Mouse (Mus musculus): ENCODE measurements around the gene Thumpd1. TPM values are rescaled to one million over a fixed set of nuclear protein-coding genes. Genes with fewer than 3 reads are reported as not detected.
"Not testable (repeated sequence)": the region's sequence is repeated elsewhere in the genome, so short reads cannot be mapped to it uniquely, and the experiment has no call there.

The Thumpd1 gene
- 7.6 and 12.6 TPM in 2 replicates for total RNA-seq (2015; ENCODE audit: low replicate concordance)
- 8.9 and 13.3 TPM in 2 replicates for total RNA-seq (2017; ENCODE audit: low replicate concordance)

- ATAC-seq (replicated peaks; ENCODE audit: low FRiP score, poor library complexity, severe bottlenecking): peak; percentile 87
These were observed at the start of gene Thumpd1 for GRCm38 (mm10) chr7:119720253-119720946. Thumpd1 (minus strand) TSS chr7:119720798.

DNA sequence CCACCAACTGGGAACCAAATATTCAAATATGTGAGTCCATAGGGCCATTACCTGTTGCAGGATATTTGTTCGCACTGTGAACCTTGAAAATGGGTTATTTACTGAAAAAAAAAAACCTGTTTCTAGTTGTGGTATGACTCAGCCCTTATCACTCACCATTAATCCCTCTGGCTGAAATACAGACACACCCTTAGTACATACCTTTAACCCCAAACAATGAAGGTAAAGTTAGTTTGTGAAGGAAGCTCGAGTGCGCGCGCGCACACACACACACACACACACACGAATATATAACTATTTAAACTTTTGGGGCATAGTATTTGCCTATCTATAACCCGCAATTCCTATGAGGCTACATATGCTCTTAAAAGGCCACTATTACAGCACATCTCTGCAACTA lies 49.3 kb upstream of the Thumpd1 start:
- no peak for ATAC-seq (replicated peaks; ENCODE audit: low FRiP score, poor library complexity, severe bottlenecking)

DNA sequence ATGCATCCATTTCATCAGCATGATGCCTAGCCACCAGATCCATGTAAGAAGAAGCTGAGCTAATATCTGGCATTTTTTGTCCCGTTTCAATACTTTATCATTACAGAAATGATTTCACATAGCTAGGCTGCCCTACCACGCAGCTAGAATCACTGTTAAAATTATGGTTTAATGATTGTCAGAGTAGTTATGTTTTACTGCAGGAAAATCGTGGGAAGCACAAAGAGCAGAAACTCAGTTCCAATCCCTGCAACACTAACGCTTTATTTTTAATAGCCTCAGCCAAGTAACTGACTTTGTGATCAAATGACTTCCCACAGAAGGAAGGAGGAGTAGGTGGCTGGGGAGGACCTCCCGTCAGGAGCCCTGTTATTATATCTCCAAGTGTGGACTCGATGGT lies 46.4 kb upstream of the Thumpd1 start:
- ATAC-seq (replicated peaks; ENCODE audit: low FRiP score, poor library complexity, severe bottlenecking): no peak

DNA sequence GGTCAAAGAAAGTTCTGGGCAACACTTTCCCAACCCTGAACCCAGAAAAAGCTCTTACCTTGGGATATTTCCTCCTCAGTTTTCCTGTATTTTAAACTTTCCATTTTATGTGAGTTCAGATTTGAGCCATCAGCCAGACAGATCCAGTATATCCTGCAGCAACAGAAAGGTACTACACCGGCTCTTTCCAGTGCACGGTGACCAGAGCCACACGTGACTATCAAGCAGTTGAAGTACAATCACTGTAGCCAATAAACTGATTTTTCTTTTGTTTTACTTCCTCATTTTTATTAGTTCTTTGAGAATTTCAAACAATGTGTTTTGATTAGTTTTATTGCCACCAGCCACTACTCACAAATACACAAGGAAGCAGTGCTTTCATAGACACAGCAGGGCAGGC lies 43.8 kb upstream of the Thumpd1 start:
- no peak for ATAC-seq (replicated peaks; ENCODE audit: low FRiP score, poor library complexity, severe bottlenecking)

DNA sequence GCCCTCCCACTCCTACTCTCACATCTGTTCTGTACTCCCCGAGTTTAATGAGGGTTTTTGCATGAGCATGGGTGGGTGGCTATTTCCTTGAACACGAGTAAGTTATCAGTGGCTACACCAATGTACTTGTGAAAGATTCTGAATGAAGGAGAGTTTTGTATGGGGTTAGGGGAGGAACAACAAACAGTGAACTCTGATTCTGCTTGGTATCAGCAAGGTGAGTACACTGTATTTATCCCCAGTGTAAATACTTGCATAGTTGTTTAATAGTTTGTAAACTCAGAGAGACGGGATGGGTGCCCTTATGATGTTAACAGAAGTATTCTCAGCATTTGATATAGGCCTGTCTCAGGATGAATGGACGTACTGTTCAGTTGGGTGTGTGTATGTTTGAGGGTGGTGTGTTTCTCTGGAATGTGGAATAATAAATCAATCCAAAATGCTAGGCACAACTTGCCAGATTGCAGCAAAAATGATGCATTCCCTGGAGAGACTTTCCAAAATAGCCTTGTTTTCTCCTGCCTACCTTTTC lies 41.6 kb upstream of the Thumpd1 start:
- ATAC-seq (replicated peaks; ENCODE audit: low FRiP score, poor library complexity, severe bottlenecking): no peak

GRCm38 (mm10) chr7:119760527-119760951 lies 39.9 kb upstream of the Thumpd1 start, which contains the start of gene Acsm3:
Acsm3 (plus strand) TSS chr7:119760923.
- no peak for ATAC-seq (replicated peaks; ENCODE audit: low FRiP score, poor library complexity, severe bottlenecking)

- ATAC-seq (replicated peaks; ENCODE audit: low FRiP score, poor library complexity, severe bottlenecking): no peak
These were observed 33.1 kb upstream of the Thumpd1 start for GRCm38 (mm10) chr7:119753696-119754095.

GRCm38 (mm10) chr7:119749942-119750341 lies 29.3 kb upstream of the Thumpd1 start:
- ATAC-seq (replicated peaks; ENCODE audit: low FRiP score, poor library complexity, severe bottlenecking): no peak

DNA sequence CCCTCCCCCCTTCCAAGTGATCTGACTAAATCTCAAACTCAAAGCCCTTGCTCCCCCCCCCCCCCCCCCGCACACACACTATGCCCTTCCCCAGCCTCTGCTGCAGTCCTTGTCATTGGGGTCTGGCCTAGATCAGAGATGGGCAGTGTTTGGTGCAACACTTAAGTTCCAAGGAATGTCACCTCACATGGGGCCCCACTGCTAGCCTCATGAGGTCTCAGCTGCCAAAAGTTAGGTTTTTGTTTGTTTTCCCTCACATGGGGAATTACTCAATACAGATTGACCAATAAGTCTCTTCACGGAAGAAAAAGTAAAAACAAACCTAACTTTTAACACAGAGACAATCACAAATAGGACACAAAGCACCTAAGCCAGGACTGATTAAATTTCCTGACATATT lies 28.2 kb upstream of the Thumpd1 start:
- ATAC-seq (replicated peaks; ENCODE audit: low FRiP score, poor library complexity, severe bottlenecking): no peak

DNA sequence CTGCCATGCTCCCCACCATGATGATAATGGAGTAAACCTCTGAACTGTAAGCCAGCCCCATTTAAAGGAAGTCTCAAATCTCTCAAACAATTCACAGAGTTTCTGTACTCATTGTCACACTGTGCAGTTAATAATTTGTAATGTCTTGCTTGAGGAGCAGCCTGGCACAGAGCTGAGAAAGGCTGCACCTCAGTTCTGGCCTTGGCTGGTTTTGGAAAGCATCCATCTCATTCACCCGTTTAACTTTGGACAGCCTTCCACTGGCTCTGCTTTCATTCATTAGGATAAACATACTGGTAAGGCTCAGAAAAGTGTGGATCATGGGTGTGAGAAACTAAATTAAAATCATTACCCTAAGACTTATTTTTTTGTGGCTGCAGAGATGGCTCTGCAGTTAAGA lies 25.3 kb upstream of the Thumpd1 start:
- no peak for ATAC-seq (replicated peaks; ENCODE audit: low FRiP score, poor library complexity, severe bottlenecking)

DNA sequence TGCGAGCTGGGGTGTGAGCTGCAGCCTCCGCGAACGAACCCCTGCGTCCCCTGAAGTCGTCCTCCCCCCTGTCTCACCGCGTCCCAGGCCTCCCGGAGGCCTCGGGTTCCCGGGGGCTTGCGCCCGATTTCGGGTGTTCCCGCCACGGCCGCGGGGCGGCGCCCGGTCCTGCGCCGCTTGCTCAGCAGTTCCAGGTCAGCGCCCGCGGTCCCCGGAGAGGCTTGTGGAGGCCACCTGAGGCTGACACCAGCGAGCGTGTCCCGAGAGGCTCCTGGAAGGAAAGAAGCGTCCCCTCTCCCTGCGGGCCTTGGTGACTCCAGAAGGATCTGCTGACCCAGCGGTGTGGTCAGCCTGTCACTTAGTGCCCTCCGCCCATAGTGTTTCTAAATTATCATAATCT lies 23.7 kb upstream of the Thumpd1 start:
- no peak for ATAC-seq (replicated peaks; ENCODE audit: low FRiP score, poor library complexity, severe bottlenecking)

DNA sequence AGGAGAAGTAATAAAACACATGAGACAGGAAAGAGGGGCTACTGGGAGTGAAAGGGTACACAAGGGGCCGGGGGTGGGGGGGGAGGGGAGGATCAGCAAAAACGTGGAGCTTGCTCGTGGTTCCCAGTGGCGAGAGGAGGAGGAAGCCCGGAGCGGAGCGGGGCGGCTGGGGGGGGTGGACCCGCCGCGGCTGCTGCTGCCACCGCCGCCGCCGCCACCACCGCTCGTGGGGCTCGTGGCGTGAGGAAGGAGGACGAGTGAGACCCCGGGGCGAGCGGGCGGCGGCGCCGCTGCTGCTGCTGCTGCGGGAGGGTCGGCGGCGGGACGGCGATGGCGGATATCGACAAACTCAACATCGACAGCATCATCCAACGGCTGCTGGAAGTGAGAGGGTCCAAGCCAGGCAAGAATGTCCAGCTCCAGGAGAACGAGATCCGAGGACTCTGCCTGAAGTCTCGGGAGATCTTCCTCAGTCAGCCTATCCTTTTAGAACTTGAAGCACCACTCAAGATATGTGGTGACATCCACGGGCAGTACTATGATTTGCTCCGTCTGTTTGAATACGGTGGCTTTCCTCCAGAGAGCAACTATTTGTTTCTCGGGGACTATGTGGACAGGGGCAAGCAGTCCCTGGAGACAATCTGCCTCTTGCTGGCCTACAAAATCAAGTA lies 19.3 kb upstream of the Thumpd1 start:
- peak; percentile 72 for ATAC-seq (replicated peaks; ENCODE audit: low FRiP score, poor library complexity, severe bottlenecking)

- ATAC-seq (replicated peaks; ENCODE audit: low FRiP score, poor library complexity, severe bottlenecking): no peak
These were observed 18.3 kb upstream of the Thumpd1 start for GRCm38 (mm10) chr7:119738877-119739276.

GRCm38 (mm10) chr7:119731262-119731661 lies 10.7 kb upstream of the Thumpd1 start:
- not testable (repeated sequence) for ATAC-seq (replicated peaks; ENCODE audit: low FRiP score, poor library complexity, severe bottlenecking)

- no peak for ATAC-seq (replicated peaks; ENCODE audit: low FRiP score, poor library complexity, severe bottlenecking)
These were observed 7.0 kb upstream of the Thumpd1 start for GRCm38 (mm10) chr7:119727621-119728020.

DNA sequence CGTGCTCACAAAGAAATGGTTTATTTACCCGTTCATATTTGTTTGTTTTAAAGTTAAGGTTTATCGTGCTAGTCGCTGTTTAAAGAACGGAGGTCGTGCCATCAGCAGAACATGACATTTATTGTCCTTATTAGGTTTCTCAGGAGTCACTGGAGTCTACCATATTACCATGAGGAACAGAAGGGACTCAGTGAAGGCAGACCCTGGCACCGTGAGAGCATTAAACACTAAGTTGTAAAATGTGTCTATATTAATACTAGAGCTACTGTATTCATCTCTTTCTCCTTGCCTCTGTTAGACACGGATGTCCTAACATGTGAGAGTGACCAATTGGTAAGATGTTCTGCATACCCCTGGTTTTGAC lies 331 bp upstream of the Thumpd1 start:
- peak; percentile 39 for ATAC-seq (replicated peaks; ENCODE audit: low FRiP score, poor library complexity, severe bottlenecking)

- no peak for ATAC-seq (replicated peaks; ENCODE audit: low FRiP score, poor library complexity, severe bottlenecking)
These were observed 6.5 kb downstream of the Thumpd1 start for GRCm38 (mm10) chr7:119714111-119714510.

- no peak for ATAC-seq (replicated peaks; ENCODE audit: low FRiP score, poor library complexity, severe bottlenecking)
These were observed 25.7 kb downstream of the Thumpd1 start for GRCm38 (mm10) chr7:119694926-119695325.

DNA sequence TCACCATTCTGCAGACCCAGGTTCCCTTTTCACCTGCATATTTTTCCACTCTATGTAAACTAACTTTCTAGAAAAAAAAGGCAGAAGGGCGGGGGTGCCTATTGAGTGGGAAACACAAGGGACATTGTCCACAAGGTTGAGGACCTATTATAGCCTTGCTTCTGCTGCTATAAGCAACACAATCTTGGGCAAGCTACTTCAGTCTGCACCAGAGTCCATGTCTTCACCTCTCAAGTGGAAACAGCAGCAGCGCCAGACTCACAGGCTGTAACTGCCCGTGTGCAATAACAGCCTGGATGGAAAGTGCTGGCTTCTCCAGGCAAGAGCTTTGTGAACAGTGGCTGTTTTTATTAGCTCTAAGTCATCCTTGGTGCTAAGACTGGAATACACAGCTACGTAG lies 28.3 kb downstream of the Thumpd1 start:
- no peak for ATAC-seq (replicated peaks; ENCODE audit: low FRiP score, poor library complexity, severe bottlenecking)

- no peak for ATAC-seq (replicated peaks; ENCODE audit: low FRiP score, poor library complexity, severe bottlenecking)
These were observed 30.9 kb downstream of the Thumpd1 start, which contains the start of gene Acsm4 for GRCm38 (mm10) chr7:119689726-119690125. Acsm4 (plus strand) TSS chr7:119690026.

GRCm38 (mm10) chr7:119682699-119683098 lies 37.9 kb downstream of the Thumpd1 start:
- no peak for ATAC-seq (replicated peaks; ENCODE audit: low FRiP score, poor library complexity, severe bottlenecking)

Measured in erythroid progenitor cell, adult 5-6 weeks (primary cell).